Mouse (Mus musculus): ENCODE data around the gene Snx29.

Gene Snx29

DNA sequence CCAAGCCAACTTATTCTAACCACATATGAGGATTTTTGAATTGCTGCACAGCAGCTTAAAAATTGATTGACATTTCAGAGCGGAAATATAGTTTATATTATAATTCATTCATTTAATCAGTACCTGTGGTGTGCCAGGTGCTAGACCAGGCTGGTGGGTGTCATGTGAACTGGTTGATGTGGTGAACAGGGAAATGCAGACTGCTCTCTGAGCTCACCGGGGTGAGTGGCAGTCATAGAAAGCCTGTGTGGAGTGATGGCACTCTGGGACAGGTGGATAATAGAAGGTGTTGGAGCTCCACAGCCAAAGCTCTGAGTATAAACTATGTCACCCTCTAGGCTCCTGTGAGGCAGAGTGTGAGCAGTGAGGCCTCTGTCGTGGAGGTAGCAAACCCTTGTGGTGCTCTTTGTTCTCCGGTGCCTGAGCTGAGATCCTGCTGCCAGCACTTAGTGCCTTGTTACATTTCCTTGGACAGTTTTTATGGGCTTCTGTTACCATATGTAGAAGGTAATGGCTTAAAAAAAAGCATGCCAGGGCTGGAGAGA is 324.1 kb downstream of the Snx29 start:
- no peak for DNase-seq

DNA sequence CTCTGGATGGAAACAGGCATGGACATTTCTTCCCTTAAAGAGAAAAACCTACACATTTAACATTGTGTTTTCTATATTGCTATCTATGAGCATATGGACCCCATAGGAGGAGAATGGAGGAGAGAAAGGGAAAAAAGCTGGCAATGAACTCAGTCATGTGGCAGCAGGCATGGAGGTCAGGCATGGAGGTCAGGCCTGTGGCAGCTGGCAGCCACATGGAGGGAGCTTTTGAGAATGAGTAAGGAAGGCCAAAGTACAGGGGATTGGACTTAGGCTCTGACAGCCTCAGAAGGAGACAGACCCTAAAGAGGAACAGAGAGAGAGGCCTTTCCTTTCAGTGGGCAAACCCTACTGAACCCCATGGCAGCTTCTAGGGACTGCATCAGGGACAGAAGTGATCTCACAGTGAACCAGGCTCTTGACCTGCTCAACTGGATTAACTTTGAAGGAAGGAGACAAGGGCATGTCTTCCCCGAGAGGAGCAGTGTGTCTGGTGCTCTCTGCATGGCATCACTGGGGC is 325.5 kb downstream of the Snx29 start:
- no peak for DNase-seq

DNA sequence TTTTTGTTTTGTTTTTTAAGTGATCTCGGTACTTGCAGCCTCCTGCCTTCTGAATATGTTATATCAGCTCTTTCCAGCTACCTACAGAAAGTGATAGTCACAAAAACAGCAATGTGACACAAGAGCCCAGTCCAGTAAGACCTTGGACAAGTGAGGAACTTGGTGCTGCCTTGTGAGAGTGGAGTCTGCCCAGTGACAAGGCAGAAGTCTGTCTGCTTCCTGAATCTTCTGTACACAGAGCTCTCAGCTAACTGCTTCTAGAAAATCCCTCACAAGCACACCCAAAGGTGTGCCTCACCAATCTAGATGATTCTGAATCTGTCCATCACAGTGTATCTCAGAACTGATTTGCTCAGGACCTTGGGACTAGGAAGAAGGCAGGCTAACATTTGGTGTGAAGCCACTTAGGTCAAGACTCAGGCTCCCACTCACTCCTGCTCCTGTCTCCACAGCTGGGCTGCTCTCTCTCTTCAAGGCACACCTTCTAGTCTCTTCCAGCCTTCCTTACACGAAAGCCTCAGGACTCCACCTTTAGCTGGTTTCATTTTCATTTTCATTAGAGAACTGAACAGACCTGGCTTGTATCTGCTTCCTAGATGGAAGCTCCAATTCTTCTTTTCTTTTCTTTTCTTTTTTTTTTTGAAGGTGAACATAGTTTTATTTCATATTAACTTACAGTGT is 330.1 kb downstream of the Snx29 start:
- no peak for DNase-seq

DNA sequence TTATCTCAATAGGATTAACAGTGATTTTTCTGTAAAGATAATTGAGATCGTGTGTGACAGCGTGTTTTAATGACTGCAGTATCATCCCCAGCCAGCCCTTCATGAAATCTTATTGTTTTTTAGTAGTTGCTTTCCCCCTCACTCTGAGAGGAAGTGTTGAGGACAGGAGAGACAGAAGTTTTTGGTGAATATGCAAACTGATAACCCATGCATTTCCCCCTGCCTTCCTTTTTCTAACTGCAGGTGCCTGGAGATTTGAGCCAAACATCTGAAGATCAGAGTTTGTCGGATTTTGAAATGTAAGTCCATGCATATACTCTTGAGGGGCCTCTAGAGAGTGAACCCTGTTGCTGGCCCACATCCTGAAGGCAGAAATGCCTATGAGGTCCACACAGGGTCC is 333.2 kb downstream of the Snx29 start:
- DNase-seq = no peak

DNA sequence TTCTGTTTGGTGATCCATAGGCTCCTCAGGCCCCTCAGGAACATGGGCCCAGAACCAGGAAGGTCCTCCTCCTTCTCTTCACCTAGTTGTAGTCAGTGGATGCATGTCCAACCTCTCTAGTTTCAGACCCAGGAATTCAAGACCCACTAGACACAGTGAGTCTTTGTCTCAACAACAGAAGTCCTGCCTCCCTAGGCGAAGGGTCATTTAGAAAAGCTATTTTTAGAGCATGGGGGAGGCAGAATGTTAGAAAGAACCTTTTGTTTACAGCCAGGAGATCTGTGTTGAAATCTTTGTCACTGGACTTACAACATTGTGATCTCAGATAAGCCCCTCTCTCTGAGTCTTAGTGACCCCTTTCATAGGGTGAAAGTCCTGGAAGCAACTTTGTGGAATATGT is 334.4 kb downstream of the Snx29 start:
- no peak for DNase-seq

DNA sequence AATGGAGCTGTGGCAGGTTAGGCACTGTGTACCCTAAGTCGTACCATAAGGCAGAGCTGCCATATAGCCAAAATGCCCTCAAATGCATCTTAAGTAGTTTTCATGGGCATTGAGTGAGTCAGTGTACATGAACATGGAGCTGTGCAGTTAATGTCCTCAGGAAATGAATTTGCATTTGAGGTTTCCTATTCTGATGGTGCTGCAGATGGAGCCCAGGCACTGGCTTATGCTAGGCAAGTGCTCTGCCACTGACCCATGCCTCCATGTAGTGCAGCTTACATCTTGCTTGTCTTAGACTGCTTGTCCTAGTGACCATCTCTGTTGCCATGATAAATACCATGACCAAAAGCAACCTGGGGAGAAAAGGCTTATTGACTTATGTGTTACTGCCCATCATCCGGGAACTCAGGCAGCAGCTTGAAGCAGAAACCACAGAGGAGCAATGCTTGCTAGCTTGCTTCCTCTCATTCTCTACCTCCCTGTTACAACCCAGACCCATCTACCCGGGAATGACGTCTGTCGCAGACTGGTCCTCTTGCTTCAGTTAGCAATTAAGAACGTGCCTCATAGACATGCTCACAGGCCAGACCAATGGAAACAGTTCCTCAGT is 336.5 kb downstream of the Snx29 start:
- DNase-seq = no peak

DNA sequence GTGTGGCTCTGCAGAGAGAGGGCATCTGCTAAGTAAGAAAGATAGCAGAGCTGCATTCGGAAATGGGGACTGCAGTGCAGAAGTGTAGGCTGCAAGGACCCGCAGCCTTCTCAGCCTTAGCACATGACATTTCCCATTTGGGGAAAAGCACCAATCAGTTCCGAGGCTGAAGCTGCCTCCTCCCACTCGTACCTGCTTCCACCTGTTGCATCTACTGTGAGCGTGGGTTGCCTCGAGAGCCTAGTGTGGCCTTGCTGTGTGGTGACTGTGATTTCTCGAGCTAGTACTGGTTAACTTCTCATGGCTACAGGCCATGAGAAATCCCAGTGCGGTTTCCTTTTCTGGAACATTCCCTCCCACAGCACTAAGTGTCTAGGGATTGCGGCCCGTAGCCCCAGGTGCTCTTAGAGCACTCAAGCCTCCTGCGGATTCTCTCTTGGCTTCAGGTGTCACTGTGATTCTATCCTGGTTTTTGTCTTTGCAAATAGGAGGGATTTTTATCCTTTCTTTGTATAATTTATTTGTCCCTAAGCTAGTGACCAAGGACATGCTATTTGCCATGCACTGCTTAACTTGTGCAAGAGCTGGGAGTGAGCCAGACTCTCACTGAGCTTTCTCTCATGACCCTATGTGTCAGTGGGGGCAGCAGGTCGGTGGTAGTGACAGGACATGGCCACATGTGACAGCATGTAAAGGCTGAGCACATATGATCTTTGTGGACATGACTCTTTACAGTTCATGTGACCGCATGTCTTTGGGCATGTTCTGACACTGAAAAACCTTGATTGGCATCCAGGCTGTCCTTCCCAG is 342.4 kb downstream of the Snx29 start:
- DNase-seq = no peak

DNA sequence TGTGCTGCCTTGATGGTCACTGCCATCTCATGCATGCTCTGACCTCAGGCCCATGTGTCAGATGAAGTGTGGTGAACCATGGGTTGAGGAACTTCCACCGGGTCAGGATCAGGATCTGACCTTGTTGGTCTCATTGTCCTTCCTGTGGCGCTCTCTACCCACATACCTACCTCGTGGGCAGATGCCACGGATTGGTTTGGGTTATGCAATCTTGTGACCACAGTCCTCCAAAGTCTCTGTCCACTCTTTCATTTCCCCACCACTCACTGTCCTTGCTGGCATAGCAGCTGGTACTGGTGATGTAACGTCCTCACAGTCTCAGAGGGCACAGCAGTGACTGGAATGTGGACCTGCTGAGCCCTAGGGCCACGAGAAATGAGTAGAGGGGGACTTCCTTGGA is 343.2 kb downstream of the Snx29 start:
- no peak for DNase-seq

DNA sequence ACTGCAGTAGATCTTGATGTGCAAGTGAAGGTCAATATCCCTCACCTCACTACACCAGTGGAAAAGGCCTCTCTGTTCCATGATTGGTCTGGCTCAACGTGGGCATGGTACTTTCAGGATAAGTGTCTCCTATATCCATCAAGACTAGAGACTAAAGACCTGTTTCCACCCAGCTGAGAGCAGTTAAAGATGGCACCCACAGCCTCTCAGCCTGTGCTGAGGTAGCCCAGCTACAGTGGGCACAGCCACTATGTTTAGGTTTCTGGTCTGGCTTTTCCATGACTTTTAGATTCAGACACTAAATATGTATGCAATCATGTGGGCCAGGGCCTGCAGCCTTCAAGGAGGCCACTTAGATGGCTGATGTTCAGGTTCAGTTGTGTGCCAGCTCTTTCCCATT is 345.7 kb downstream of the Snx29 start:
- DNase-seq = no peak

DNA sequence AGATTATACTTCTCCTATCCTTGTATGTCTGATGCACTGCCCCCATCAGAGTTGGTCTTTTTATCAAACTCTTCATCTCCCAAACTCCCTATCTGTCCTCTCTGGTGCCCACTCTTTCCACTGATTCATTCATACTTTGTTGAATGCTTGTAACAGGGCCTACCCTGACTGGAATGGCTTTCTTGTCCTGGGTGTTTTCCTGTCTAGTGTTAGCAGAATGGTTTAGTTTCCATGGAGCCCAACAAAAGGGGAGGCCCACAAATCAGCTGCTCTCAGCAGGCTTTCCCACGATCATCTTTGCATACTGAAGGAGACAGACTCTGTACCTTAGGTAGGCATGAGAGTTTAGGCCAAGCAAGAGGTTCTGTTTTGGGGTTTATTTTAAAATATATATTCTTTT is 346.2 kb downstream of the Snx29 start:
- no peak for DNase-seq

DNA sequence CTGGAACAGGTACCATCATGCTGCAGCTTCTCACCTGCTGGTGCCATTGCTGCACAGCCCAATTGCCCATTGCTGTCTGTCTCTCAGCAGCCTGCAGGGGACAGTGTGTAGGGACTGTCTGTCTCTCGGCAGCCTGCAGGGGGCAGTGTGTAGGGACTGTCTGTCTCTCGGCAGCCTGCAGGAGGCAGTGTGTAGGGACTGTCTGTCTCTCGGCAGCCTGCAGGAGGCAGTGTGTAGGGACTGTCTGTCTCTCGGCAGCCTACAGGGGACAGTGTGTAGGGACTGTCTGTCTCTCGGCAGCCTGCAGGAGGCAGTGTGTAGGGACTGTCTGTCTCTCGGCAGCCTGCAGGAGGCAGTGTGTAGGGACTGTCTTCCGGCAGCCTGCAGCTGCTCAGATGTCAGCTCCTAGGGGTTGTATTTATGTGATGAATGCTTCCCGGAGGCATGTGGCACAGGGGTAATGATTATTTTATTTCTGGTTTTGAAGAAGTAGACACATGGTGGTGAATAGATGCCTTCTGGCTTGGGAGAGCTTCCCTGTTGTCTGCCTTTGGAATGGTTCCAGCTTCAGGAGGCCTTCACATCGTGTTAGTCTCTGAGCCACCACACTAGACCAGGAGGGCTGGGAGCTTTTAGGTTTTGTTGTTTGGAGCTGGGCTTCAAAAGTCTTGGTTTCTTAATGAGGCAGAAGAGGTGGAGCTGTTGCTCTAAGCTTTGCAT is 347.7 kb downstream of the Snx29 start:
- peak in 1 of 2 experiments; percentile 13 for DNase-seq

DNA sequence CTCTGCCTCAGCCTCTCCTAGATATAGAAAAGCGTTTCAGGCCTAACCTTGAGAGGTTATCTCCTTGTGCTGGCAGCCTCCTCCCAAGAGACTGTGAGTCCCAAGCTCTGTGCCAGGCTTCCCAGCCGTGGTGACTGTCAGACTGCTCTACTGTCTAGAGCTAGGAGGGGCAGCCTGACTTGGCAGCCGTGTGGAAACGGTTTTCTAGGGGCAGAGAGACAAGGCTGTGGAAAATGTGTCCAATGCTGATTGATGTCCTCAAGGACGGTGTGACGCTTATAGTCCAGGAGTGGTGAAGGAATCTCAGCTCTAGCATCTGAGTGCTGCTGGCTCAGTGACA is 348.2 kb downstream of the Snx29 start:
- no peak for DNase-seq

DNA sequence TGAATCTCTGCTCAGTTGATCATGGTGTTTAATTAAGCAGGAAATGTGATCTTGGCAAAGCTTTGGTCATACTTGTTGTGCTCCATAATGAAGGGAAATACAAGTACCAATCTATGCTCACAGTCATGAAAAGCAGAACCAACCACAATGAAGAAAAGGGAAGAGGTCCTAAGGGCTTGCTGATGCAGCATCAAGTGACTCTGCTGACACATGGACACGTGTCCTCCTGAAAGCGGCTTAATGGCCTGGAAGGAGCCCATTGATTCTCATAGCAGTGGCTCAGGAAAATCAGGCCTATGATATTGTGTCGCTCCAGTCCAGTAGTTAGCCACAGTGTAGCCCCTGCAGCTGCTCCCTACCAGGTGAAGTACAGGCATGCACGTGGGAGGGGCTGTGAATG is 353.3 kb downstream of the Snx29 start:
- DNase-seq = no peak

DNA sequence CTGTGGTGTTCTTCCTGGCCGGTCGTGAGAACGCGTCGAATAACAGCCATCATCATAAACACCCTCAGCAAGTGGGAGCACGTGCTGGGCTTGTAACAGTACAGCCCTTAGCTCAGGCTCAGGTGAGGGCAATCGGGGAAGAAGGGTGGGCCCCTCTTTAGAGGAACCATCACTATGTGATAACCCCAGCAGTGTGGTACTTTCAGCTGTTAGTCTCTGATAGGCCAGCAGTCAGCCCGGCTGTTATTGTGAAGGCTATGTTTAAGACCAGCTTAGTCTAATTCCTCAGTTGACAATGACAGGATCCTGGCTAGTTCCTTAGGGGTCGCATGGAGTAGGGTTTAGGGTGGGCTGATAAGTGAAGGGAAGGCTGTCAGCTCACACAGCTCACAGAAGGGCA is 362.6 kb downstream of the Snx29 start:
- DNase-seq = no peak

DNA sequence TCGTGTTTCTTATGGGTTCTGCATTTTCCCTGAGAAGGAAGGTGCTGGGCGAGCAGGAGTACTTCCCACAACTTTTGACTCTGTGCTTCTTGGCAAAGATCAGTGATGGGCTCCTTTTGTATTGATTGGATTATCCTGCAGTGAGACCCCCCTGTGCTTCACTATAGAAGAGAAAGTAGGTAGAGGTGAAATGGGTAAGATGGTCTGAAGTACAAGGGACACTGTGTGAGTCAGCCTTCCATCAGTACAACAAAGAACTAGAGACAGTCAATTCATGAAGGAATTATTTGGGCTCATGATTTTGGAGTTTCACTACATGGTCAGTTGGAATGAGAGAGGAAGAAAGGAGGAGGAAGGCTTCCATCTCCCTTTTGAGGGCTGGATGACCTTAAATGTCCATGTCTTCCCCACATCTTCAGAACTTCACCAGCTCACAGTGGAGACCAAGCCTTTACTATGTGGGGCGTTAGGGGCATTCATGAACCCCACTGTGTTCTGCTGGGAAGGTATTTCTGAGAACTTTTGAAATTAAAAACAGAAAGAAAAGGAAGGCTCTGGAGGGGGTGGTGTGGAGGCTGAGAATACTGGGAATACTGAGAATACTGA is 363.1 kb downstream of the Snx29 start:
- DNase-seq = no peak

DNA sequence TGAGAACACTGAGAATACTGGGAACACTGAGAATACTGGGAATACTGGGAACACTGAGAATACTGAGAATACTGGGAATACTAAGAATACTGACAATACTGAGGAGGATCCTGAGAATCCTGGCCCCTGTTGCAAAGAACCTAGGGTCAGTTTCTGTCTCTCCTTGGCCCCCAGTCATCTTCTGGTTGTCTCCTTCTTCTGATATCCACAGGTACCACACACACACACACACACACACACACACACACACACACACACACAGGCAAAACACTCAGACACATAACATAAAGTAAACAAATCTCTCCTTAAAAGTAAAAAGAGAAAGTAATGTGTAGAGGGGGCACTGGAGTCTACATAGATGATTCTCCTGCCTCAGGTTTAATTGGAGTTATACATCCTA is 365.1 kb downstream of the Snx29 start:
- DNase-seq = no peak

DNA sequence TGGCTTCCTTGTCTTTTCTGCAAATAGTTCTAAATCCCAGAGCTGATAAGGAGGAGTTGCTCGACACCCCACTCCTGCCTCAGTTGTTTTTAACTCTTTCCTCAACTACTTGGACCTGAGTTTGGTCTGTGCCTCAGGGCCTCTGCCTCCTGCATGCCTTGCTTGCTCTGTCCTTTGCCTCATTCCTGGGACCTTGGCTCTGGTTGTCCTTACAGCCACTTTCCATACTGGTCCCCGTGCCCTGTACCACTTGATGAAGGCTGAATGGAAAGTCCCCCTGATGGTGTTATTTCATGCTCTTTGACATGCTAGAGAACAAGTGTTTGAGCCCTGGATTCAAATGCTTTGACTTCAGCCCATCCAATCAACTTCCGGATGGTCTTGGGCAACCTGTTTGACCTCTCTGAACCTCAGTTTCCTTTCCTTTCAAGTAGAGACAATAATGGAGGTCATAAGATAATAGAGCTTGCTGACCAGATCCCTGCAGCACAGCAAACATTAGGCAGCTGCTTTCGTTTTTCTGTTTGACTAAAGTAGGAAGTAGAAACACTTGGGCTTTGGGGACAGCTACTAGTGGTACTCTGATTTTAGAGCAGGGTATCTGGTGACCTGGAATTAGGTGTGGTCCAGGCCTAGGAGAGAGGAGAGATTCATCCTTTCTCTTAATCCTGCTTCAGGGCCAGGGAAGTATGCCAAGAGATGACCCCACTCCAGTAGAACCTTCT is 365.7 kb downstream of the Snx29 start:
- no peak for DNase-seq

DNA sequence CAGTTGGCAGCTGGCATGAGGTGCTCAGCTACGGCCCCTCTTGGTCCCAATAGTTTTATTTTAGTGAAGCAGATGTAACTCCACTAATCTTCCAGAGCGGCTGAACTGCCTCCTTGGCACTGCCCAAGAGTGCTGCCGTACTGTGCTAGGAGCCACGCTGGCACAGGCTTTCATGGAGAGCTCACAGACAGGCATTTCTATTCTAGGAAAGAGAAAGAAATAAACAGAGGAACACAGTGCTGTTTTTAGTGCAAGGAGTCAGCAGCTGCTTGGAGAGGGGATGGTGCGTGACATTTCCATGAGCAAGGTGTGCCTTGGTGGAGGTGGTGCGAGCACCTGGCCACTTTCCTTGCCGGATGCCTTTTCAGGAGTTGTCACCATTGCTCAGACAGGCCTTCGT is 367.4 kb downstream of the Snx29 start:
- DNase-seq = no peak

DNA sequence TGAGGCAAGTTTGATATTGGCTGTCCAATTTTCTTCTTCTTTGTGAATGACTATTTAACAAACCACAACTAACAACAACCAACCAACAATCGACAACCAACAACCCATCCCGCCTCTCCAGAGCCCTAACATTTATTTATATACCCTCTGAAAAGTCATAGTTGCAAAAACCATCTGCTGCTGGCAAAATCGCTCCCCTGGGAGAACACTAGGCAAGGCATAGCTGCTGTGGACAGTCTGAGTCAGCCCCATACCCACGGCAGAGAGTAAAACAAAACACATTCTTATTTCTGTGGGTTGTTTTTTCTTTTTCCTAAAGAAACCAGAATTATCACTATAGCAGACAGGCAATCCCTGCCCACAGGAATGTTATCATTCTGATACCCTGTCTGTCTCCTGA is 368.0 kb downstream of the Snx29 start:
- DNase-seq = no peak

DNA sequence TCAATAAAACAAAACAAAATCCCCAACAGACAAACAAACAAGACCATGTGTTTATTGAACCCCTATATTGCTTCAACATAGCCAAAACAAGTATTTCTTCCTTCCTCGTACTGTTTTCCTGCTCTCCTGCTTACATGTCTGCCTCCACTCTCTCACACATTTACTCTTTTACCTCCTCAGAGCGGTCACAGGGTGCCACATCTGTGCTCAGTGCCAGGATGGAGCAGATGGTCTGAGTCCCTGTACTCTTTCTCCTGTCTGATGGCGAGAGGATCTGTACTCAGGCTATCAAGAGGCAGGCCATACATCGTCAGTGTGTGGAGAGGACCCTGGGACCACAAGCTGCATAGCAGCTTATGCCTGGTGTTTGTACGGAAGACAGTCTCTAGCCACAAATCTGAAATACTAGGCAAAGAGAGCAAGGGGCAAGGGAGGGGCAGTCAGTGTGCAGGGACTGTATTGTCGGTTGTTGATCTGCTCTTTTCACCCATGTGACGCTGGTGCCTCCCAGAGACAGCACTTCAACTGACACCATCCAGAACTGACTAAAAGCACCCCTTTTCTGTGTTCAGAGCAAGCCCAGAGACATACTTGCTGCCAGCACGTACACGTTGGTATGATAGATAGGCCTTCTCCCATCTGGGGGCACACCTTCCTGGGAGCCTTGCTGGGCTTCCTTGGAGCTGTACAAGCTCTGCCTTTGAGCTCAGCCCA is 368.9 kb downstream of the Snx29 start:
- DNase-seq = no peak

DNA sequence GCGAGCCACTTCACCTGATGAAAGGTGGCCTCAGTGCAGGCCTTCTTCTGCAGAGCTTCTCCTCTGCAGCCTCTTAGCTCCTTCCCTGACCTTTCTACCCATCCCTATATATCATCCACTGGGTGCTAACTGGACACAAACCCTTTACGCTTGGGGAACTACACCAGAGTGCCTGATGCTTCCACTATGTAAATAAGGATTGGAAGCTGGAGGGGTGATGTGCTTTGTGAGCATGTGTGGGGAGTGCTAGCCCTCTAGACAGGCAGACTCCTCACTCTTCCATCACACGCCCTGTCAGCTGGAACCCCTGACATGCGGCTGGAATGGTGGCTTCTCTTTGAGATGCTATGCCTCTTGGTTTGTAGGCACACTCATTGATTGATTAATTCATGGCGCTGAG is 370.0 kb downstream of the Snx29 start:
- DNase-seq = no peak

All from lung, postnatal 4 days (tissue).